Comparison of ENCODE assay signal across 22 mouse cellular contexts in the genomic region with DNA sequence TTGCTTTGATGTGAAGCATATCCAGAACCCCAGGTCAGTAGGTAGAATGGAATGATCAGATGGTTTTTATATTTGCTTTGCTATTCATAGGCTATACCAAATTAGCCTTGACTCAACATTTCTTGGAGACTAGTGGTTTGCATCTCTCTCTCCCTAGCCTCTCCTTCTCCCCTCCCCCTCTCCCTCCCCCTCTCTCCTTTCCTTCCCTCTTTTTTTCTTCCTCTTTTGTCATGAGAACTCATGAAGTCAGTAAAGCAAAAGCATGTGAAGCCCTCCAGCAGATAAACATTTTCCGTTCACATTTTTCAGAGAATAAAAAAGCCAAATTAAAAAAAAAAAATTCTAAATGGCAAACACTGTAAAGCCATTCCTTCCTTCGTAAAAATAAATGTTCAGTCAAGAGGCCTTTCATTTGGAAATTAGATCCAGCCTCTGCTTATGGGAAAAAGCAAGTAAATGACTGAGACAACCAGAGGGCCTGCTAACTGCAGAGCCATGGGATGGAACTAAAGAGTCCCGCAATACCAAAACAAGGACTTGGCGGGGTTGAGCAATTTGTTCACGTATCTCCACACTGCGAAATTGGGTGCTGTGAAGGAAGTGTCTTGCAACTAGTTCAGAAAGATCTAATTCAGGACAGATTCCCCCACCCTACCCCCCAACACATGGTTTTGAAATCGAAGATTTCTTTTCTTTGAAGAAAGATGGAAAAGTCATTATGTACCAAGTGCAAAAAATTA. TPM values are rescaled to one million over a fixed set of nuclear protein-coding genes. Genes with fewer than 3 reads are reported as not detected.
DNase-seq lines count a peak whose midpoint lies in the region; ATAC-seq and TF ChIP-seq lines count a peak whose summit lies in the region.
"Had no signal": no experiment of that assay in that cellular context is flagged by ENCODE, and none has a peak within 500 bp of the region (broad histone marks: within the 10 kb centered on the region; RNA-seq: fewer than 3 reads in every experiment).

No protein-coding gene starts in this region.

- no peaks in the 10 kb centered on the region for H3K9me3 ChIP-seq in liver, embryonic 12.5 days (replicated peaks)
- no peaks in the 10 kb centered on the region for H3K9me3 ChIP-seq in MEL (replicated peaks; ENCODE audit: insufficient read depth, low read length)
- no peaks in the 10 kb centered on the region for H3K9me3 ChIP-seq in heart, embryonic 10.5 days
- H3K9me3 ChIP-seq in heart, embryonic 12.5 days (replicated peaks), result no peaks in the 10 kb centered on the region
- H3K9me3 ChIP-seq: forebrain, embryonic 13.5 days; hindbrain, embryonic 12.5 days had no signal

- WGBS in liver, adult 2 months, result 81% methylated on average over 7 of the region's 7 CpGs
- 52% methylated on average over 7 of the region's 7 CpGs for WGBS in liver, embryonic 12.5 days (ENCODE audit: insufficient replicate concordance)
- WGBS in macrophage (ENCODE audit: missing documents), result 9% methylated on average over 7 of the region's 7 CpGs
- WGBS in heart, embryonic 10.5 days, result 81% methylated on average over 7 of the region's 7 CpGs
- 80% methylated on average over 7 of the region's 7 CpGs for WGBS in heart, embryonic 12.5 days

- TF ChIP-seq CTCF in liver, adult 2 months (IDR thresholded peaks at IDR 0.05; ENCODE audit: low read depth, low read length), result no peak
- TF ChIP-seq CTCF in MEL (IDR thresholded peaks at IDR 0.05 in 2 of 3, conservative IDR thresholded peaks at IDR 0.05 in 1 of 3; ENCODE audit: control insufficient read depth in 1 of 3, insufficient read depth in 1 of 3, low read depth in 2 of 3, low read length in 3 of 3, poor library complexity in 1 of 3, severe bottlenecking in 1 of 3), result no peak

- no peak for ATAC-seq in liver, embryonic 12.5 days
- ATAC-seq in heart, embryonic 12.5 days (ENCODE audit: insufficient number of reproducible peaks, low FRiP score), result no peak
- ATAC-seq: forebrain, embryonic 13.5 days; forebrain, postnatal 0 days; hindbrain, embryonic 16.5 days; inflammation-experienced regulatory T-cells, adult 6 months; intestine, postnatal 0 days had no signal

- no peak for TF ChIP-seq POLR2A in liver, adult 2 months (IDR thresholded peaks at IDR 0.05; ENCODE audit: extremely low read depth, insufficient read depth, low read length)
- TF ChIP-seq POLR2A in MEL (IDR thresholded peaks at IDR 0.05; ENCODE audit: control insufficient read depth in 1 of 2, insufficient read depth in 1 of 2, low read depth in 1 of 2, low read length in 2 of 2, poor library complexity in 1 of 2), result no peak

- H3K27me3 ChIP-seq in liver, adult 2 months (ENCODE audit: control insufficient read depth, insufficient read depth, low read length), result no peaks in the 10 kb centered on the region
- H3K27me3 ChIP-seq in liver, embryonic 12.5 days (replicated peaks), result no peaks in the 10 kb centered on the region
- no peaks in the 10 kb centered on the region for H3K27me3 ChIP-seq in MEL (ENCODE audit: control insufficient read depth in 1 of 2, insufficient read depth in 2 of 2, low read length in 2 of 2)
- no peaks in the 10 kb centered on the region for H3K27me3 ChIP-seq in heart, embryonic 10.5 days (ENCODE audit: insufficient read depth, poor library complexity, severe bottlenecking)
- H3K27me3 ChIP-seq in heart, embryonic 12.5 days (replicated peaks), result no peaks in the 10 kb centered on the region
- H3K27me3 ChIP-seq: forebrain, embryonic 13.5 days; hindbrain, embryonic 12.5 days had no signal

- H3K9ac ChIP-seq in liver, adult 2 months (ENCODE audit: low read depth, low read length), result no peak overlapping the region
- no peak overlapping the region for H3K9ac ChIP-seq in liver, embryonic 12.5 days
- no peak overlapping the region for H3K9ac ChIP-seq in MEL (ENCODE audit: control insufficient read depth, low read depth, low read length, poor library complexity, severe bottlenecking)
- no peak overlapping the region for H3K9ac ChIP-seq in heart, embryonic 12.5 days
- H3K9ac ChIP-seq: forebrain, embryonic 13.5 days; forebrain, postnatal 0 days; hindbrain, embryonic 12.5 days had no signal

- TF ChIP-seq EP300 in MEL (IDR thresholded peaks at IDR 0.05; ENCODE audit: low read depth in 1 of 2, low read length in 2 of 2), result no peak

- H3K4me1 ChIP-seq in liver, adult 2 months (ENCODE audit: control insufficient read depth, insufficient read depth, low read length), result no peaks in the 10 kb centered on the region
- no peaks in the 10 kb centered on the region for H3K4me1 ChIP-seq in liver, embryonic 12.5 days
- no peaks in the 10 kb centered on the region for H3K4me1 ChIP-seq in MEL (ENCODE audit: control insufficient read depth in 1 of 2, insufficient read depth in 2 of 2, low read length in 2 of 2)
- no peaks in the 10 kb centered on the region for H3K4me1 ChIP-seq in brown adipose tissue, adult 24 weeks (ENCODE audit: control insufficient read depth, insufficient read depth, insufficient read length, low read length)
- no peaks in the 10 kb centered on the region for H3K4me1 ChIP-seq in heart, embryonic 10.5 days
- H3K4me1 ChIP-seq in heart, embryonic 12.5 days (replicated peaks), result no peaks in the 10 kb centered on the region
- H3K4me1 ChIP-seq: forebrain, embryonic 13.5 days; hindbrain, embryonic 12.5 days had no signal

- no peak overlapping the region for H3K4me3 ChIP-seq in liver, adult 2 months (ENCODE audit: insufficient read depth, low read depth, low read length)
- H3K4me3 ChIP-seq in liver, embryonic 12.5 days, result no peak overlapping the region
- H3K4me3 ChIP-seq in MEL (ENCODE audit: control insufficient read depth in 1 of 2, insufficient read depth in 1 of 2, low read depth in 2 of 2, low read length in 2 of 2), result no peak overlapping the region
- H3K4me3 ChIP-seq in brown adipose tissue, adult 24 weeks (ENCODE audit: insufficient read depth, low read depth, low read length), result no peak overlapping the region
- H3K4me3 ChIP-seq in macrophage (ENCODE audit: inconsistent target), result no peak overlapping the region
- H3K4me3 ChIP-seq in heart, embryonic 10.5 days, result no peak overlapping the region
- no peak overlapping the region for H3K4me3 ChIP-seq in heart, embryonic 12.5 days
- H3K4me3 ChIP-seq: forebrain, embryonic 13.5 days; hindbrain, embryonic 12.5 days had no signal

- DNase-seq in liver, adult 2 months (ENCODE audit: extremely low read depth, low read depth, low spot score), result peak; percentile 11
- peak; percentile 5 for DNase-seq in MEL (ENCODE audit: low read depth, low spot score)
- DNase-seq in gastrocnemius, postnatal 14 days, result no peak
- no peak for DNase-seq in heart, embryonic 10.5 days (ENCODE audit: low spot score)
- DNase-seq: adrenal gland, adult 2 months; adrenal gland, postnatal 25 days; cerebellum, adult 11 months; cerebellum, adult 8-10 months; cerebellum, postnatal 14 days; forebrain, postnatal 0 days; gastrocnemius, postnatal 25 days; heart, adult 11 months had no signal

- no peak overlapping the region for H3K4me2 ChIP-seq in liver, embryonic 12.5 days
- H3K4me2 ChIP-seq in heart, embryonic 12.5 days, result no peak overlapping the region
- H3K4me2 ChIP-seq: forebrain, embryonic 13.5 days; heart, embryonic 11.5 days; hindbrain, embryonic 12.5 days had no signal

- no peak overlapping the region for H3K27ac ChIP-seq in liver, adult 2 months (replicated peaks; ENCODE audit: insufficient read depth, low read depth, low read length)
- H3K27ac ChIP-seq in liver, embryonic 12.5 days, result no peak overlapping the region
- no peak overlapping the region for H3K27ac ChIP-seq in MEL (ENCODE audit: control insufficient read depth, low read depth, low read length)
- peak overlapping the region; percentile 56; the same call in 1 of the 2 replicates for H3K27ac ChIP-seq in brown adipose tissue, adult 24 weeks (replicated peaks; ENCODE audit: low read depth, low read length)
- H3K27ac ChIP-seq in macrophage, result peak overlapping the region; percentile 84
- no peak overlapping the region for H3K27ac ChIP-seq in heart, embryonic 10.5 days
- no peak overlapping the region for H3K27ac ChIP-seq in heart, embryonic 12.5 days (ENCODE audit: poor library complexity, severe bottlenecking)
- H3K27ac ChIP-seq: forebrain, embryonic 13.5 days; hindbrain, embryonic 12.5 days had no signal

- TF ChIP-seq RAD21 in MEL (IDR thresholded peaks at IDR 0.05; ENCODE audit: low read depth, low read length), result no peak

- H3K36me3 ChIP-seq in liver, adult 2 months (ENCODE audit: control insufficient read depth, insufficient read depth, low read length), result no peaks in the 10 kb centered on the region
- H3K36me3 ChIP-seq in liver, embryonic 12.5 days, result no peaks in the 10 kb centered on the region
- H3K36me3 ChIP-seq in MEL (ENCODE audit: control insufficient read depth in 1 of 2, insufficient read depth in 2 of 2, low read length in 2 of 2), result no peaks in the 10 kb centered on the region
- no peaks in the 10 kb centered on the region for H3K36me3 ChIP-seq in macrophage (ENCODE audit: inconsistent target)
- H3K36me3 ChIP-seq in heart, embryonic 10.5 days, result no peaks in the 10 kb centered on the region
- H3K36me3 ChIP-seq in heart, embryonic 12.5 days, result no peaks in the 10 kb centered on the region
- H3K36me3 ChIP-seq: hindbrain, embryonic 12.5 days had no signal

- intact Hi-C loops in gastrocnemius, postnatal 14 days (cut with DNase I; ENCODE audit: low total_unique reads), result no loop called here

- no peaks in the 10 kb centered on the region for H3K79me2 ChIP-seq in liver, adult 2 months (ENCODE audit: control insufficient read depth, insufficient read depth, low read length)
- H3K79me2 ChIP-seq in MEL (ENCODE audit: control insufficient read depth, insufficient read depth, low read length, poor library complexity) (no peaks in the 10 kb centered on the region), macrophage (ENCODE audit: inconsistent target) (no peaks in the 10 kb centered on the region)

RNA-seq across cellular contexts. Expression of gene Dkk2, which starts 30.9 kb away (rescaled TPM):
- total RNA-seq in liver, adult 2 months (2014; rRNA removed), result 0.09 TPM in 1 of 2 replicates, not detected in the other
- polyA plus RNA-seq in liver, adult 2 months (2012; rRNA removed), result 0.02 TPM in 2 replicates
- 0.75 and 0.93 TPM in 2 replicates for polyA plus RNA-seq in liver, embryonic 12.5 days (2016; fragmentation: Nextera tagmentation; extraction: Ambion mirVana)
- total RNA-seq in MEL (2012; rRNA removed), result not detected in 2 replicates
- polyA plus RNA-seq in MEL (2012; ENCODE audit: insufficient read depth in 1 of 2, insufficient read length in 2 of 2, low read depth in 1 of 2, low replicate concordance in 2 of 2, missing spikeins in 1 of 2), result not detected
- polyA plus RNA-seq in brown adipose tissue, adult 24 weeks (2012; ENCODE audit: insufficient read depth, insufficient read length, missing spikeins), result 0.50 and 0.83 TPM in 2 replicates
- 1 to 10 TPM in 1 of 26 experiments, under 1 TPM in 10, not detected in 15; 0.12 to 1.5 (median 0.27) TPM for total RNA-seq in macrophage (2018; cell fraction: chromatin; rRNA removed)
- 1 to 10 TPM in 1 of 26 experiments, under 1 TPM in 12, not detected in 13; 0.14 to 1.0 (median 0.58) TPM for total RNA-seq in macrophage (2018; cell fraction: cytosol; rRNA removed)
- 1 to 10 TPM in 2 of 26 experiments, under 1 TPM in 11, not detected in 13; 0.30 to 1.2 (median 0.64) TPM for total RNA-seq in macrophage (2018; cell fraction: nucleus; rRNA removed)
- 0.14 to 1.3 TPM (median 0.55 TPM) in 3 replicates for polyA plus RNA-seq in macrophage (2018)
- total RNA-seq in gastrocnemius, postnatal 14 days (2021), result 1 to 10 TPM; 7.4 to 8.0 TPM
- 3.0 and 7.7 TPM in 2 replicates for polyA plus RNA-seq in heart, embryonic 10.5 days (2016; fragmentation: Nextera tagmentation; extraction: Ambion mirVana)
- 1.8 and 2.0 TPM in 2 replicates for polyA plus RNA-seq in heart, embryonic 12.5 days (2016; fragmentation: Nextera tagmentation; extraction: Ambion mirVana)

Comparison
In these comparisons a context has a peak if more than half of its experiments do, and no peak if none do; other contexts are left out.
1. DNase-seq: peak in liver, adult 2 months (single experiment) and MEL (single experiment); none in gastrocnemius, postnatal 14 days (single experiment) and heart, embryonic 10.5 days (single experiment).
2. H3K27ac ChIP-seq: peak in brown adipose tissue, adult 24 weeks (single experiment) and macrophage (single experiment); none in liver, adult 2 months (single experiment), liver, embryonic 12.5 days (single experiment), MEL (single experiment), heart, embryonic 10.5 days (single experiment) and heart, embryonic 12.5 days (single experiment).